Comparison of ENCODE assay signal across 7 mouse cellular contexts in the genomic region with DNA sequence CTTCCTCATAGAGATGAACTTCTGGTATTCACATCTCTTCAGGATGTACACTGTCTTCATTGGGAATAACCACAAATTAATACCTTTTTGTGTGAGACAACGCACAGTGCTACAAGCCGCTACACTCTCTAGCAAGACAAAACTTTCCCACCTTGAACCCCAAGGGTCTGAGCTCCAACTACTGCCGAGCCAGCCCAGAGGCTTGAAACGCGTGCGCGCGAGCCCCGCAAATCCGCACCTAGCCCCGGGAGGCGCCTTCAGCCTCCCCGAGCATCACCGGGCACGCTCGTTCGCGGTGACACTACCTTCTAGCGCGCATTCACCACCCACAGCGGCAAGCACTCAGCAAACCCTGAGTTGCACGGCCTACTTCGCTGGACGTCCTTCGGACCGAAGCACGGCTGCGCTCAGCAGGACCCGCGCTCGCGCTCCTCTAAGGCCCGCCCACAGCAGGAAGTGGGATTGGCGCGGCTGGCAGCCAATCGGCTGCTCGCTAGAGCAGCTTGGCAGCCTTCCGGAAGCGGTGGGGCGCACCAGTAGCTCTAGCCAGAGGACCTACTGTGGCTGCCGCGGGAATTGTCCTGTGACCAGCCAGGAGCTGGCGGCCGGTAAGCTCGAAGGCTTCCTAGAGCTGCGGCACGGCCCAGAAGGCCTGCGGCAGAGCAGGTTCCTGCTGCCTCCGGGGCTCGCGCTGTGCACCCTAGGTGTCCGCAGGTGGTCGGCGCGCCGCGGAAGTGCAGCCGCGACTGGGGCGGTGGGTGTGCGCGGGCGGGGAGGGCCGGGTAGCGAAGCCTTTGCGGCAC. TPM values are rescaled to one million over a fixed set of nuclear protein-coding genes. Genes with fewer than 3 reads are reported as not detected.
DNase-seq lines count a peak whose midpoint lies in the region; ATAC-seq lines count a peak whose summit lies in the region.

A gene (minus strand): TSS at position 438 of the 803 bp plus-strand sequence.
A gene (plus strand): TSS at position 515 of the 803 bp plus-strand sequence.
A gene (plus strand): TSS at position 531 of the 803 bp plus-strand sequence.

- under 1% methylated on average over 66 of the region's 66 CpGs for WGBS in embryonic facial prominence, embryonic 11.5 days
- WGBS in limb, embryonic 10.5 days = under 1% methylated on average over 66 of the region's 66 CpGs
- WGBS in midbrain, embryonic 13.5 days = under 1% methylated on average over 65 of the region's 66 CpGs

- no peaks in the 10 kb centered on the region for H3K27me3 ChIP-seq in embryonic facial prominence, embryonic 11.5 days (ENCODE audit: control insufficient read depth, insufficient read depth, low read length)
- no peaks in the 10 kb centered on the region for H3K27me3 ChIP-seq in limb, embryonic 10.5 days (ENCODE audit: low read depth, poor library complexity, severe bottlenecking)
- no peaks in the 10 kb centered on the region for H3K27me3 ChIP-seq in midbrain, embryonic 13.5 days

- peak within 1 kb of the TSS; percentile 77 for H3K9ac ChIP-seq in embryonic facial prominence, embryonic 11.5 days (replicated peaks; ENCODE audit: low read length)
- H3K9ac ChIP-seq in midbrain, embryonic 13.5 days (replicated peaks) = peak within 1 kb of the TSS; percentile 80

- H3K9me3 ChIP-seq in embryonic facial prominence, embryonic 11.5 days (replicated peaks; ENCODE audit: control insufficient read depth, low read length) = no peaks in the 10 kb centered on the region
- no peaks in the 10 kb centered on the region for H3K9me3 ChIP-seq in limb, embryonic 10.5 days (replicated peaks)
- H3K9me3 ChIP-seq in midbrain, embryonic 13.5 days = no peaks in the 10 kb centered on the region

- DNase-seq in adrenal gland, postnatal 14 days = peak; percentile 97
- peak; percentile 95 for DNase-seq in embryonic facial prominence, embryonic 11.5 days (ENCODE audit: low spot score)
- peak; percentile 94 for DNase-seq in kidney, adult 11 months
- DNase-seq in limb, embryonic 10.5 days (ENCODE audit: low spot score) = peak; percentile 93
- DNase-seq in spleen, adult 12 weeks (ENCODE audit: low spot score) = peak; percentile 89

- peak within 1 kb of the TSS; percentile 66; the same call in 1 of the 2 replicates for H3K27ac ChIP-seq in embryonic facial prominence, embryonic 11.5 days (replicated peaks; ENCODE audit: low read depth, low read length)
- peak within 1 kb of the TSS; percentile 95 for H3K27ac ChIP-seq in limb, embryonic 10.5 days
- peak within 1 kb of the TSS; percentile 89 for H3K27ac ChIP-seq in midbrain, embryonic 13.5 days

- peak within 1 kb of the TSS; percentile 50 for H3K4me2 ChIP-seq in embryonic facial prominence, embryonic 11.5 days (ENCODE audit: low read depth, low read length)
- peak within 1 kb of the TSS; percentile 53 for H3K4me2 ChIP-seq in midbrain, embryonic 13.5 days (replicated peaks)

- no peaks in the 10 kb centered on the region for H3K36me3 ChIP-seq in embryonic facial prominence, embryonic 11.5 days (replicated peaks; ENCODE audit: control insufficient read depth, insufficient read depth, low read depth, low read length)
- peaks cover 29% of the 10 kb centered on the region for H3K36me3 ChIP-seq in limb, embryonic 10.5 days
- peaks cover 9% of the 10 kb centered on the region; the same call in 1 of the 2 replicates for H3K36me3 ChIP-seq in midbrain, embryonic 13.5 days

- no peaks in the 10 kb centered on the region for H3K4me1 ChIP-seq in embryonic facial prominence, embryonic 11.5 days (ENCODE audit: control insufficient read depth, insufficient read depth, low read length)
- peaks cover 9% of the 10 kb centered on the region; the same call in 1 of the 2 replicates for H3K4me1 ChIP-seq in limb, embryonic 10.5 days
- H3K4me1 ChIP-seq in midbrain, embryonic 13.5 days (replicated peaks) = peaks cover 8% of the 10 kb centered on the region

- H3K4me3 ChIP-seq in embryonic facial prominence, embryonic 11.5 days (ENCODE audit: low read depth, low read length) = peak within 1 kb of the TSS; percentile 66
- peak within 1 kb of the TSS; percentile 81 for H3K4me3 ChIP-seq in limb, embryonic 10.5 days
- peak within 1 kb of the TSS; percentile 86 for H3K4me3 ChIP-seq in midbrain, embryonic 13.5 days (replicated peaks)

- ATAC-seq in embryonic facial prominence, embryonic 11.5 days (replicated peaks; ENCODE audit: insufficient number of reproducible peaks, low FRiP score, low TSS enrichment, low read depth) = peak; percentile 99
- ATAC-seq in granulocyte monocyte progenitor cell, adult 5-6 weeks (replicated peaks; ENCODE audit: poor library complexity, severe bottlenecking) = peak; percentile 99
- ATAC-seq in midbrain, embryonic 13.5 days = peak; percentile 100

RNA-seq across cellular contexts. Expression of the first gene that starts in this region (rescaled TPM):
- 4.6 and 5.7 TPM in 2 replicates for total RNA-seq in adrenal gland, postnatal 14 days (2021)
- 21.6 and 25.9 TPM in 2 replicates for polyA plus RNA-seq in embryonic facial prominence, embryonic 11.5 days (2014; fragmentation: Nextera tagmentation; extraction: Ambion mirVana)
- total RNA-seq in granulocyte monocyte progenitor cell, adult 5-6 weeks (2014; fragmentation: Nextera tagmentation) = 19.1 and 21.7 TPM in 2 replicates
- total RNA-seq in granulocyte monocyte progenitor cell, adult 5-6 weeks (2017) = 12.3 and 13.7 TPM in 2 replicates
- polyA plus RNA-seq in limb, embryonic 10.5 days (2016; fragmentation: Nextera tagmentation; extraction: Ambion mirVana) = 25.8 and 30.3 TPM in 2 replicates
- 10.3 and 11.6 TPM in 2 replicates for polyA plus RNA-seq in midbrain, embryonic 13.5 days (2015; fragmentation: Nextera tagmentation; extraction: Ambion mirVana)

RNA-seq across cellular contexts. Expression of the second gene that starts in this region (rescaled TPM):
- total RNA-seq in adrenal gland, postnatal 14 days (2021) = 12.5 TPM in 2 replicates
- 71.7 and 72.1 TPM in 2 replicates for polyA plus RNA-seq in embryonic facial prominence, embryonic 11.5 days (2014; fragmentation: Nextera tagmentation; extraction: Ambion mirVana)
- total RNA-seq in granulocyte monocyte progenitor cell, adult 5-6 weeks (2014; fragmentation: Nextera tagmentation) = 26.7 and 28.7 TPM in 2 replicates
- total RNA-seq in granulocyte monocyte progenitor cell, adult 5-6 weeks (2017) = 26.9 and 32.7 TPM in 2 replicates
- 64.2 and 66.8 TPM in 2 replicates for polyA plus RNA-seq in limb, embryonic 10.5 days (2016; fragmentation: Nextera tagmentation; extraction: Ambion mirVana)
- 75.2 and 77.8 TPM in 2 replicates for polyA plus RNA-seq in midbrain, embryonic 13.5 days (2015; fragmentation: Nextera tagmentation; extraction: Ambion mirVana)

RNA-seq across cellular contexts. Expression of the third gene that starts in this region (rescaled TPM):
- total RNA-seq in adrenal gland, postnatal 14 days (2021) = 0.83 TPM in 1 of 2 replicates, not detected in the other
- polyA plus RNA-seq in embryonic facial prominence, embryonic 11.5 days (2014; fragmentation: Nextera tagmentation; extraction: Ambion mirVana) = not detected in 2 replicates
- 2.6 TPM in 1 of 2 replicates, not detected in the other for total RNA-seq in granulocyte monocyte progenitor cell, adult 5-6 weeks (2014; fragmentation: Nextera tagmentation)
- not detected in 2 replicates for total RNA-seq in granulocyte monocyte progenitor cell, adult 5-6 weeks (2017)
- polyA plus RNA-seq in limb, embryonic 10.5 days (2016; fragmentation: Nextera tagmentation; extraction: Ambion mirVana) = not detected in 2 replicates
- not detected in 2 replicates for polyA plus RNA-seq in midbrain, embryonic 13.5 days (2015; fragmentation: Nextera tagmentation; extraction: Ambion mirVana)

Comparison
In these comparisons a context has a peak if more than half of its experiments do, and no peak if none do; other contexts are left out.
1. Peak in every context shown above with its lines: DNase-seq, ATAC-seq, H3K4me3 ChIP-seq and H3K27ac ChIP-seq.